Mouse (Mus musculus): Measurements from ENCODE around the gene Adck2. TPM values are rescaled to one million over a fixed set of nuclear protein-coding genes. Genes with fewer than 3 reads are reported as not detected.

The Adck2 gene
- polyA plus RNA-seq, 1 experiment, result 10.3 TPM

GRCm38 (mm10) chr6:39539679-39540155 is 34.0 kb upstream of the Adck2 start:
- Histone ChIP-seq H3K4me3 (ENCODE audit: insufficient read depth, low read length) (no peak overlapping the region), H3K27ac (ENCODE audit: insufficient read depth, low read length) (peak overlapping the region; percentile 66; the same call in 1 of the 2 replicates), H3K4me1 (ENCODE audit: control insufficient read depth, insufficient read depth, low read length) (peaks cover 17% of the 10 kb centered on the region)
- no peak for TF ChIP-seq POLR2A (IDR thresholded peaks at IDR 0.05; ENCODE audit: low read depth, low read length)
- no peak for TF ChIP-seq CTCF (IDR thresholded peaks at IDR 0.05; ENCODE audit: borderline replicate concordance, insufficient read depth, low read length)

GRCm38 (mm10) chr6:39540563-39540962 is 33.1 kb upstream of the Adck2 start:
- no peak overlapping the region for H3K4me3 ChIP-seq (ENCODE audit: insufficient read depth, low read length)
- TF ChIP-seq POLR2A (IDR thresholded peaks at IDR 0.05; ENCODE audit: low read depth, low read length), result no peak
- TF ChIP-seq CTCF (IDR thresholded peaks at IDR 0.05; ENCODE audit: borderline replicate concordance, insufficient read depth, low read length), result no peak
- H3K4me1 ChIP-seq (ENCODE audit: control insufficient read depth, insufficient read depth, low read length), result peaks cover 19% of the 10 kb centered on the region
- H3K27ac ChIP-seq (ENCODE audit: insufficient read depth, low read length), result no peak overlapping the region

GRCm38 (mm10) chr6:39542631-39543597 is 30.8 kb upstream of the Adck2 start:
- TF ChIP-seq CTCF (IDR thresholded peaks at IDR 0.05; ENCODE audit: borderline replicate concordance, insufficient read depth, low read length), result no peak
- no peak; the same call in 1 of the 2 replicates for TF ChIP-seq POLR2A (IDR thresholded peaks at IDR 0.05; ENCODE audit: low read depth, low read length)
- Histone ChIP-seq H3K27ac (ENCODE audit: insufficient read depth, low read length) (peak overlapping the region; percentile 37), H3K4me1 (ENCODE audit: control insufficient read depth, insufficient read depth, low read length) (peaks cover 19% of the 10 kb centered on the region), H3K4me3 (ENCODE audit: insufficient read depth, low read length) (no peak overlapping the region)

GRCm38 (mm10) chr6:39543769-39544420 is 29.8 kb upstream of the Adck2 start:
- Histone ChIP-seq H3K27ac (ENCODE audit: insufficient read depth, low read length) (peak overlapping the region; percentile 37; the same call in 1 of the 2 replicates), H3K4me1 (ENCODE audit: control insufficient read depth, insufficient read depth, low read length) (peaks cover 19% of the 10 kb centered on the region), H3K4me3 (ENCODE audit: insufficient read depth, low read length) (no peak overlapping the region)
- no peak for TF ChIP-seq CTCF (IDR thresholded peaks at IDR 0.05; ENCODE audit: borderline replicate concordance, insufficient read depth, low read length)
- TF ChIP-seq POLR2A (IDR thresholded peaks at IDR 0.05; ENCODE audit: low read depth, low read length), result no peak

- Histone ChIP-seq H3K4me1 (ENCODE audit: control insufficient read depth, insufficient read depth, low read length) (peaks cover 16% of the 10 kb centered on the region), H3K4me3 (ENCODE audit: insufficient read depth, low read length) (no peak overlapping the region), H3K27ac (ENCODE audit: insufficient read depth, low read length) (no peak overlapping the region)
- TF ChIP-seq CTCF (IDR thresholded peaks at IDR 0.05; ENCODE audit: borderline replicate concordance, insufficient read depth, low read length), result no peak
- TF ChIP-seq POLR2A (IDR thresholded peaks at IDR 0.05; ENCODE audit: low read depth, low read length), result no peak
Observed at GRCm38 (mm10) chr6:39545474-39545873, 28.2 kb upstream of the Adck2 start.

GRCm38 (mm10) chr6:39548030-39548429 is 25.6 kb upstream of the Adck2 start:
- no peak overlapping the region for H3K27ac ChIP-seq (ENCODE audit: insufficient read depth, low read length)
- TF ChIP-seq CTCF (IDR thresholded peaks at IDR 0.05; ENCODE audit: borderline replicate concordance, insufficient read depth, low read length), result no peak
- no peak for TF ChIP-seq POLR2A (IDR thresholded peaks at IDR 0.05; ENCODE audit: low read depth, low read length)
- H3K4me1 ChIP-seq (ENCODE audit: control insufficient read depth, insufficient read depth, low read length), result peaks cover 12% of the 10 kb centered on the region
- H3K4me3 ChIP-seq (ENCODE audit: insufficient read depth, low read length), result no peak overlapping the region

GRCm38 (mm10) chr6:39551981-39552636 is 21.6 kb upstream of the Adck2 start:
- 0 out of 2 replicates have a peak, but pooled peaks cover 4% of the 10 kb centered on the region for H3K4me1 ChIP-seq (ENCODE audit: control insufficient read depth, insufficient read depth, low read length)
- H3K27ac ChIP-seq (ENCODE audit: insufficient read depth, low read length), result peak overlapping the region; percentile 15
- H3K4me3 ChIP-seq (ENCODE audit: insufficient read depth, low read length), result no peak overlapping the region
- no peak for TF ChIP-seq CTCF (IDR thresholded peaks at IDR 0.05; ENCODE audit: borderline replicate concordance, insufficient read depth, low read length)
- TF ChIP-seq POLR2A (IDR thresholded peaks at IDR 0.05; ENCODE audit: low read depth, low read length), result no peak

GRCm38 (mm10) chr6:39554888-39555647 is 18.6 kb upstream of the Adck2 start:
- no peak overlapping the region for H3K4me3 ChIP-seq (ENCODE audit: insufficient read depth, low read length)
- no peak overlapping the region for H3K27ac ChIP-seq (ENCODE audit: insufficient read depth, low read length)
- peaks cover 12% of the 10 kb centered on the region; the same call in 1 of the 2 replicates for H3K4me1 ChIP-seq (ENCODE audit: control insufficient read depth, insufficient read depth, low read length)
- TF ChIP-seq POLR2A (IDR thresholded peaks at IDR 0.05; ENCODE audit: low read depth, low read length) (no peak), CTCF (IDR thresholded peaks at IDR 0.05; ENCODE audit: borderline replicate concordance, insufficient read depth, low read length) (no peak)

GRCm38 (mm10) chr6:39555648-39555945 is 18.1 kb upstream of the Adck2 start:
- TF ChIP-seq POLR2A (IDR thresholded peaks at IDR 0.05; ENCODE audit: low read depth, low read length), result no peak
- Histone ChIP-seq H3K4me3 (ENCODE audit: insufficient read depth, low read length) (no peak overlapping the region), H3K4me1 (ENCODE audit: control insufficient read depth, insufficient read depth, low read length) (peaks cover 12% of the 10 kb centered on the region; the same call in 1 of the 2 replicates)

More at GRCm38 (mm10) chr6:39555648-39555945, 18.1 kb upstream of the Adck2 start:
- no peak overlapping the region for H3K27ac ChIP-seq (ENCODE audit: insufficient read depth, low read length)

Measured in embryonic fibroblast, embryonic 13.5 days (primary cell).